Mouse (Mus musculus): ENCODE measurements around the gene Flt3.

- TF ChIP-seq POLR2A (IDR thresholded peaks at IDR 0.05; ENCODE audit: extremely low read depth, insufficient read depth, low read length) (no peak), CTCF (IDR thresholded peaks at IDR 0.05; ENCODE audit: extremely low read depth, insufficient read depth, low read length) (no peak)
Measured at GRCm38 (mm10) chr5:147448526-147448925, 48.2 kb upstream of the Flt3 start.

Data from cortical plate, adult 2 months (tissue).